Mouse (Mus musculus) neural tube, embryonic 15.5 days (tissue): ENCODE measurements at regions not wholly inside any gene's neighbourhood (a gene's known extent, or its start where the extent isn't known, plus 50 kb on each side); places are given as distances from the start of the nearest gene placed in this dataset.

Source experiments
- ATAC-seq: fragments of 200-750 bp; cut with Nextera tagmentation; 2 replicates; pipeline ENCODE4 v1.8.0; 2017; ENCODE audit warnings: mild to moderate bottlenecking, moderate TSS enrichment, moderate library complexity; ENCODE audit not compliant: low FRiP score
- H3K27ac ChIP-seq: fragments of 300-500 bp; sonication (generic); replicated peaks from 2 replicates; pipeline ENCODE4 v1.5.1; 2015; ENCODE audit warnings: mild to moderate bottlenecking, inconsistent platforms
- H3K27me3 ChIP-seq: fragments of 300-500 bp; sonication (generic); replicated peaks from 2 replicates; pipeline ENCODE4 v1.6.1; 2015; ENCODE audit warnings: inconsistent platforms
- H3K36me3 ChIP-seq: fragments of 300-500 bp; sonication (generic); 2 replicates; pipeline ENCODE4 v1.6.1; 2015; ENCODE audit warnings: inconsistent platforms
- H3K4me1 ChIP-seq: fragments of 300-500 bp; sonication (generic); 2 replicates; pipeline ENCODE4 v1.6.1; 2015; ENCODE audit warnings: inconsistent platforms
- H3K4me2 ChIP-seq: fragments of 300-500 bp; sonication (generic); 2 replicates; pipeline ENCODE4 v1.6.1; 2015; ENCODE audit warnings: inconsistent platforms, mild to moderate bottlenecking, moderate library complexity
- H3K4me3 ChIP-seq: fragments of 300-500 bp; sonication (generic); replicated peaks from 2 replicates; pipeline ENCODE4 v1.5.1; 2015; ENCODE audit warnings: mild to moderate bottlenecking, inconsistent platforms
- H3K9ac ChIP-seq: fragments of 300-500 bp; sonication (generic); replicated peaks from 2 replicates; pipeline ENCODE4 v1.6.1; 2015; ENCODE audit warnings: mild to moderate bottlenecking, inconsistent platforms
- H3K9me3 ChIP-seq: fragments of 300-500 bp; sonication (generic); replicated peaks from 2 replicates; pipeline ENCODE4 v1.6.1; 2016; ENCODE audit warnings: inconsistent platforms
- WGBS: fragments of 180-500 bp; shearing (Covaris S2); methylation state at CpG from one replicate; pipeline ENCODE4 v1.1.7; 2015; ENCODE audit warnings: mixed read lengths; 5-methylcytosine and 5-hydroxymethylcytosine counted together

DNA sequence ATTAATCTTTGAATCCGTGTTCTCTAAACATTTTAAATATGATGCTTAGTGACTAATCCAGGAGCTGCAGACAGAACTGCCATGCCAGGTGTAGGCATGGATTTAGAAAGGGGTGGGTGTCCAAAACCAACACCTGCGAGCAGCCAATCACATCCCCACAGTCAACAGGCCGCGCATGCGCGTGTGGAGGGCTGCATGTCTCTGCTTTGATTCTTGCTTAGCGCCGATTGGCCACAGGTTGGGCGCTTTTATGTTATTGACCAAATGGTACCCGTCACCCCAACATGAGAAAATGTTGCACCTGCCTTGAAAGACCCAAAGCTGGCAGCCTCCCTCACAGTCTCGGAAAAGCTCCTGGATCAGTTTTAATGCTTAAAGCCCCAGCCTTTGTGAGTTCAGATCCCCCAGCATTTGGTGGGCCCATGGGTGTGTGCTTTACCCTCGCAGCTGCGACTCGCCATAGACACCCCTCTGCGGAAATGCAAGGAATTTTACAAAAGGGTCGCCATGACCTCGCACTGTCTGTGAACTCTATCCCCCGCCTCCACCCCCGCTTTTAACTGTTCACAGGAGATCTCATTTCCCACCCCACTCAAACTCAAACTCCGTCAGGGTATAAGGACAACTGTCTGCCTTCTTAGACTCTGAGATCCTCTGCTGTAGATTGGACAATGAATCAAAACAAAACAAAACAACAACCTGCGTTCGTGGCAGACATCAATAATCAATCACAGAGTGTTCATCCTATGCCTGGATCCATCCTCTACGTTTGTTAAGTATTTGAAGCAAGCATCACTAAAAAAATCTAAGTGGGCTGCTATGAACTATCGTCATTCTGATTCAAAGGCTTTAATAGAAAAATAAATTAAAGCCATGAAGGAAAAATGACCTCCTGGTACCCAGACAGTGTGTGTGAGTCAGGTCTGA lies 296.4 kb upstream of the Tbx3 start:
- Histone ChIP-seq H3K27ac (no peak overlapping the region), H3K4me2 (no peak overlapping the region), H3K9ac (no peak overlapping the region), H3K4me3 (no peak overlapping the region), H3K9me3 (no peaks in the 10 kb centered on the region), H3K27me3 (peaks cover 12% of the 10 kb centered on the region; the same call in 1 of the 2 replicates), H3K4me1 (0 out of 2 replicates have a peak, but pooled peaks cover 8% of the 10 kb centered on the region), H3K36me3 (no peaks in the 10 kb centered on the region)
- ATAC-seq: no peak
- WGBS: 86% methylated on average over 24 of the region's 24 CpGs

DNA sequence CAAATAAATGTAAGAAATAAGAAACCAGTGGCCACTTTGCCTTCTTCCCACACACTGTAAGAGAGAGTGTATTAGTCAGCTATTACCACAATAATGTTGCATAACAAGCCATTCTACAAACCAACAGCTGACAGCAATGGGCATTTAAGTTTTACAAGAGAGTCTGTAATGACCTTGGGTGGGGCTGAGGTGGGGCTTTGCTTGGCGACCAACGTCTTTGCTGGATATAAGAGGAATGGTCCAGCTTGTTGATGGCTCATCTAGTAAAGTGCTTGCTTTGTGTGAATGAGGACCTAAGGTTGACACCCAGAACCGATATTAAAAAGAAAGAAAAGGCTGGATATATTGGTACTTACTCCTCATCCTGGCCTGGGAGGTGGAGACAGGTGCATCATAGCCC lies 295.6 kb upstream of the Tbx3 start:
- 83% methylated on average over 3 of the region's 3 CpGs for WGBS
- Histone ChIP-seq H3K4me2 (no peak overlapping the region), H3K9ac (no peak overlapping the region), H3K36me3 (no peaks in the 10 kb centered on the region), H3K4me3 (no peak overlapping the region), H3K27me3 (peaks cover 12% of the 10 kb centered on the region; the same call in 1 of the 2 replicates), H3K4me1 (0 out of 2 replicates have a peak, but pooled peaks cover 8% of the 10 kb centered on the region), H3K9me3 (no peaks in the 10 kb centered on the region), H3K27ac (no peak overlapping the region)
- ATAC-seq: no peak

DNA sequence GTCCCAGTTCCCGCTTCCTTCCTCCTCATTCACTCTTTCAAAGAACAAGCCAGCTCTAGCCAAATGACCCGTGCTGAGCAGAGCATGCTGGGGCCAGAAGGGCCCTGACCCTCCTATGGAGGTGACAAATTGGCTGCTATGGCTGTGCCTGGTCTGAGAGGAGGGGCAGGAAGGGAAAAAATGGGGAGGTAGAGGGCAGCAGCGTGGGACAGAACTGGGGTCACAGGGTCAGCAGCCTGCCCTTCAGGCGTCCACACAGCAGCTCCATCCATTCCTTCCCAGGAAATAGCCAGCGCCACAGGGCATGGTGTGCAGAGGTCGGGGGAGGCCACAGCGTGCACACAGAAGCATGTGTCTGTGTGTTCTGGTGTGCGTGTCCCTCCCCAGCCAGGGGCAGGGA lies 292.2 kb upstream of the Tbx3 start:
- Histone ChIP-seq H3K36me3 (no peaks in the 10 kb centered on the region), H3K27ac (no peak overlapping the region), H3K4me1 (no peaks in the 10 kb centered on the region), H3K9ac (no peak overlapping the region), H3K27me3 (no peaks in the 10 kb centered on the region), H3K4me3 (no peak overlapping the region), H3K9me3 (no peaks in the 10 kb centered on the region), H3K4me2 (no peak overlapping the region)
- ATAC-seq: no peak
- WGBS: 21% methylated on average over 8 of the region's 8 CpGs

DNA sequence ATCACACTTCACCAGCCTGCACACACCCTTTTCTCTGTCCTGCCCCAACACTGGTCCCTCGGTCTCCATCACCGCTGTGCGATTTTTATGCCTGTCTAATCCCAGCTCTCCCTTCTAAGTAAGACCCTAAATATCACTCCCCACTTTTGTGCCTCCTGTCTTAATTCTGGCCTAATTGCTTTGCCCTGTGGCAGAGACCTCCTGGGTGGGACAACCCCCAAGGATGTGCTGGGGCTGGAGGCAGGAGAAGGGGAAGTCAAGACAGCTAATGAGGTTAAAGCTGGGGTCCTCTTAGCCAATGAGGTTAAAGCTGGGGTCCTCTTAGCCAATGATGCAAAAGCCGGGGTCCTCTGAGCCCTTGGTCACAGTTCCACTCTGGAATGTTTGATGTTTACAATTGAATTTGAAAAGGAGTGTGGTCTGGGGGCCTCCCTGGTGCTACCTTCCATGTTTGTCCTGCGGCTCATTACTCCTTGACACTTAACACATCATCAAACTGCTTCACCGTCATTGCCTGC lies 290.5 kb upstream of the Tbx3 start:
- H3K27ac ChIP-seq: no peak overlapping the region
- WGBS: 83% methylated on average over 6 of the region's 6 CpGs
- ATAC-seq: no peak

DNA sequence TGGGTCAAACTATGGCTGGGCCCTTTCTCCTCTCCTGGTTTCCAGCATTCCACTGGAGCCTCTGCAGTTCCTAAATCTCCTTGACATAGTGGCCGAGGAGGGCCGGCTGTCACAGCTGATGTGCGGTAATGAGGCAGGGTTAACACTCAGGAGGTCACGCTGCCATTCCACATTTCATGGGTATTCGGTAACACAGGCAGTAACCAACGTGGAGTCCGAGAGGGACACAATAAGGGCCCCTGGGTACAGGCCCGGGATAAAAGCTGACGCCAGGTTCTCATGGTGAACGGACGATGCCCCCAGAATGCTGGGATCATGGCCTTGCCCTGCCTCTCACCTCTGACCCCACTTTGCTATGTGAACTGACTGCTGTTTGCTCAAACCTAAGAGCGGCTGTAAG lies 289.0 kb upstream of the Tbx3 start:
- H3K36me3 ChIP-seq: no peaks in the 10 kb centered on the region
- H3K9ac ChIP-seq: no peak overlapping the region
- H3K4me1 ChIP-seq: no peaks in the 10 kb centered on the region
- no peaks in the 10 kb centered on the region for H3K27me3 ChIP-seq
- no peak overlapping the region for H3K4me3 ChIP-seq
- ATAC-seq: no peak
- H3K27ac ChIP-seq: no peak overlapping the region
- H3K9me3 ChIP-seq: no peaks in the 10 kb centered on the region
- no peak overlapping the region for H3K4me2 ChIP-seq
- WGBS: 36% methylated on average over 12 of the region's 12 CpGs

More for the DNA sequence above, 290.5 kb upstream of the Tbx3 start:
- no peaks in the 10 kb centered on the region for H3K4me1 ChIP-seq
- H3K27me3 ChIP-seq: no peaks in the 10 kb centered on the region
- no peak overlapping the region for H3K4me3 ChIP-seq
- H3K36me3 ChIP-seq: no peaks in the 10 kb centered on the region
- no peaks in the 10 kb centered on the region for H3K9me3 ChIP-seq
- H3K9ac ChIP-seq: no peak overlapping the region
- no peak overlapping the region for H3K4me2 ChIP-seq

DNA sequence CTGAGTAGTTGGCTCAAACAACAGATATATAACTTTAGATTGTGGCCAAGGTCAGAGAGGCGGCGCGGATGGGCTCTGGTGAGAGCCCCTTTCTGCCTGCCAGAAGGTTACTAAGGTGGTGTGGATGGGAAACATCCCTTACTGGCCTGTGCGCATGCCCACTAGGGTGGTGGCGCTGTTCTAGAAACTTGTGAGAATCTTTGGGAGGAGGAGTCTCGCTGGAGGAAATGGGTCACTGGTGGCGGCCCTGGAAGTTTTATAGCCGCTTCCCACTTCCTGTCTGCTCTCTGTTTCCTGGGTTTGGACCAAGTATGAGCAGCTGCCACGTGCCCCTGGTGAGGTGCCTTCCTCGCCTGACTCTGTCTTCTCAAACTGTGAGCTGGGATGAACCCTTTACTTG lies 285.0 kb upstream of the Tbx3 start:
- WGBS: 89% methylated on average over 10 of the region's 10 CpGs
- H3K4me2 ChIP-seq: no peak overlapping the region
- no peak overlapping the region for H3K27ac ChIP-seq
- no peak for ATAC-seq
- peaks cover 6% of the 10 kb centered on the region; the same call in 1 of the 2 replicates for H3K4me1 ChIP-seq
- H3K4me3 ChIP-seq: no peak overlapping the region
- H3K27me3 ChIP-seq: no peaks in the 10 kb centered on the region
- no peak overlapping the region for H3K9ac ChIP-seq
- no peaks in the 10 kb centered on the region for H3K36me3 ChIP-seq
- no peaks in the 10 kb centered on the region for H3K9me3 ChIP-seq

DNA sequence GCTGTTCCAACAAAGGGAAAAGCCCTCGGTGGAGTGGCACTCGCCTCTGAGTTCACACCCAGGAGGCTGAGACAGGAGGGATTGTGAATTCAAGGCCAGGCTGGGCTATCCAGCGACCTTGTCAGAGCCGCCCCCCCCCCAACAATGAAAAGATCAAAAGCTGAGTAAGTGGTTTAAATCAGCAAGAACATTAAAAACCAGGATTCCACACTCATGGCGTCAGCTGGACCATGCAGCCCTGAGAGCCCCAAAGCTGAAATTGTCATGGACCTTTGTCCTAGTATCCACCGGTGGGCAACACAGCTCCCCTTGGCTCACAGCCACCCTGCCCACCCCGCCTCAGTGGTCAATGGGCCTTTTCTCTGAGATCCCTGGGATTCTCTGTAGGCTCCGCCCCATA lies 283.6 kb upstream of the Tbx3 start:
- H3K4me2 ChIP-seq: no peak overlapping the region
- H3K36me3 ChIP-seq: no peaks in the 10 kb centered on the region
- H3K9ac ChIP-seq: no peak overlapping the region
- H3K9me3 ChIP-seq: no peaks in the 10 kb centered on the region
- ATAC-seq: no peak
- H3K4me1 ChIP-seq: peaks cover 6% of the 10 kb centered on the region; the same call in 1 of the 2 replicates
- H3K27me3 ChIP-seq: no peaks in the 10 kb centered on the region
- no peak overlapping the region for H3K27ac ChIP-seq
- no peak overlapping the region for H3K4me3 ChIP-seq
- 73% methylated on average over 8 of the region's 8 CpGs for WGBS

DNA sequence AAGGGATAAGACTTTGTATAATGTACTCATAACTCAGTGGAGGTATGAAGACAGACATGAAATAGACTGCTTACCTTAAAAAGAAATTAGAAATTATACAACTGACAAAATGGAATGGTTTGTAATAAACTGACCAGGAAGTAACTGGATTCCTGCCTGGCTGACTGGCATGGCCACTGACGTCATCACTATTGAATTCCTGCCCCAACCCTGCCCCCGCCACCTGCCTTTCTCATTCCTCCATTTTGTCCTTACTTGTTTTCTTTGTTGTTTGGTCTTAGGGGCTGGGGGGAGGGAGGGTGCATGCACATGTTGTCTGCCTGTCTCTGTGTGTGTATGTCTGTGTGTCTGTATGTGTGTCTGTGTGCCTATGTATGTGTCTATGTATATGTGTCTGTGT lies 283.2 kb upstream of the Tbx3 start:
- H3K27ac ChIP-seq: no peak overlapping the region
- H3K4me3 ChIP-seq: no peak overlapping the region
- H3K27me3 ChIP-seq: no peaks in the 10 kb centered on the region
- 68% methylated on average over 2 of the region's 2 CpGs for WGBS
- H3K4me1 ChIP-seq: peaks cover 6% of the 10 kb centered on the region; the same call in 1 of the 2 replicates
- H3K9ac ChIP-seq: no peak overlapping the region
- ATAC-seq: no peak
- no peaks in the 10 kb centered on the region for H3K36me3 ChIP-seq
- no peaks in the 10 kb centered on the region for H3K9me3 ChIP-seq
- no peak overlapping the region for H3K4me2 ChIP-seq

- no peaks in the 10 kb centered on the region for H3K36me3 ChIP-seq
- no peak for ATAC-seq
- H3K4me2 ChIP-seq: no peak overlapping the region
- no peak overlapping the region for H3K27ac ChIP-seq
- H3K9ac ChIP-seq: no peak overlapping the region
- H3K4me3 ChIP-seq: no peak overlapping the region
- peaks cover 6% of the 10 kb centered on the region; the same call in 1 of the 2 replicates for H3K4me1 ChIP-seq
- no peaks in the 10 kb centered on the region for H3K27me3 ChIP-seq
- 47% methylated on average over 5 of the region's 5 CpGs for WGBS
- H3K9me3 ChIP-seq: no peaks in the 10 kb centered on the region
Measured at GRCm38 (mm10) chr5:119388841-119389240, 281.6 kb upstream of the Tbx3 start.

DNA sequence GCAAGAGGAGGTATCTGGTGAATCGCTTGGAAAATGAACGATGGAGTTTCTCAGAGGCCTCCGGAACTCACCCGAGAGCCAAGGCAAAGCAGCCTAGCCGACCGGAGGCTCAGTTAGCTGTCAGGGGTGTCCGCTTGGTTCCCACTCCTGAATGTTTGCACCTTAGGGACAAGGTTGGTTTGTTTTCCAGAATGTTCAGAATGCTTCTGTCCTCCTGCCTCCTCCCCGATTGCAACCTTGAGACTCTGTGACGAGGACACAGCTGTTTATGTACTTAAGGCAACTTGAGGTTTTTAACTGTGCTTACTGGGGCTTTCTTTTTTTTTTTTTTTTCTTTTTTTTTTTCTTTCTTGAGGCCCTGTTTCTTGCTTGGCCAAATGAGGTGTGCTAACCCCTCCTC lies 281.1 kb upstream of the Tbx3 start:
- H3K4me1 ChIP-seq: peaks cover 6% of the 10 kb centered on the region; the same call in 1 of the 2 replicates
- no peaks in the 10 kb centered on the region for H3K27me3 ChIP-seq
- no peak overlapping the region for H3K9ac ChIP-seq
- no peaks in the 10 kb centered on the region for H3K36me3 ChIP-seq
- 76% methylated on average over 9 of the region's 9 CpGs for WGBS
- H3K9me3 ChIP-seq: no peaks in the 10 kb centered on the region
- H3K4me3 ChIP-seq: no peak overlapping the region
- H3K4me2 ChIP-seq: no peak overlapping the region
- no peak overlapping the region for H3K27ac ChIP-seq
- ATAC-seq: no peak

DNA sequence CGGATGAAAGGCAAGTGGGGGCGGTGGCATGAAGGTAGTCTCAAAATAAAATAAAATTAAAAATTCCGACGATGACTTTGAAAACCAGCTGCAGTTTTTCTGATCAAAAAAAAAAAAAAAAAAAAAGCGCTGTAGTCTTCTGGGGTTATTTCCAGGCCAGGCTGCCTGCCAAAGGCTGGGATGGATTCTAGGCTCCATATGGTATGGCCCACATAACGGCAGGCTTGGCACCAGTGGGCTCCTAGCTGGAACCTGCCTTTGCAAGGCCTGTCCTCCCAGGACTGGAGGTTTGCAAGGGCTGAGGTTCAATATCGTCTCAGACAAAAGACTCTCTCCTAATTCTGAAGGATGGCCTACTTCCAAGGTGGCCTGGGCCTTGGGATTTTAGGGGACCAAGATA lies 280.6 kb upstream of the Tbx3 start:
- no peaks in the 10 kb centered on the region for H3K36me3 ChIP-seq
- H3K4me2 ChIP-seq: no peak overlapping the region
- H3K27me3 ChIP-seq: no peaks in the 10 kb centered on the region
- H3K4me1 ChIP-seq: peaks cover 6% of the 10 kb centered on the region; the same call in 1 of the 2 replicates
- no peak overlapping the region for H3K4me3 ChIP-seq
- H3K27ac ChIP-seq: no peak overlapping the region
- no peaks in the 10 kb centered on the region for H3K9me3 ChIP-seq
- H3K9ac ChIP-seq: no peak overlapping the region
- no peak for ATAC-seq
- 76% methylated on average over 7 of the region's 7 CpGs for WGBS

DNA sequence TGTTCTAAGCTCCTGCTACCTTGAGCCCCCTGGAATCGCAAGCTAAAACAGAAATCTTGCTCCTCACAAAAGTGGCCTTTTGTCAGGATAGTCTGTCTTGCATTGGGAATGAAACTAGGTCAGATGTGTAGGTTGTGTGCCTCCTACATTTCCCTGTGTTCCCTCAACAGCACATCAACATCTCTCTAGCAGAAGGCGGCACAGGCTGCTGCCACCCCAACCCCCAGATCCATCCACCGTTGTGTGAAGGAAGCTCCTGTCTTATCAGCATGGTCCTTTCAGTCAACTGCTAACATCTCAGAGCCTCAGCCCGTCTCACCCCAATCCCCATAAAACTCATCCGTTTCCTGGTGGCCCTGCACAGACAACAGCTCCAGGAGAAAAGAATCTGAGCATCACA lies 272.0 kb upstream of the Tbx3 start:
- Histone ChIP-seq H3K9me3 (no peaks in the 10 kb centered on the region), H3K36me3 (no peaks in the 10 kb centered on the region), H3K27me3 (no peaks in the 10 kb centered on the region), H3K4me3 (no peak overlapping the region), H3K9ac (no peak overlapping the region), H3K27ac (no peak overlapping the region), H3K4me1 (peaks cover 9% of the 10 kb centered on the region), H3K4me2 (no peak overlapping the region)
- WGBS: 82% methylated on average over 5 of the region's 5 CpGs
- no peak for ATAC-seq
